Mouse (Mus musculus) brain, embryonic 14.5 days (tissue): Measurements from ENCODE around the gene Gm44973. TPM values are rescaled to one million over a fixed set of nuclear protein-coding genes. Genes with fewer than 3 reads are reported as not detected.

Source experiments
- DNase-seq: peaks from one replicate; pipeline ENCODE4 v3.0.0-alpha.2; 2011; ENCODE audit warnings: low read depth
- CTCF ChIP-seq: fragments of 200-500 bp; IDR thresholded peaks from 2 replicates; pipeline ENCODE4 v1.5.1; 2012; ENCODE audit warnings: inconsistent platforms, mild to moderate bottlenecking, moderate library complexity, borderline replicate concordance; ENCODE audit not compliant: insufficient read depth, insufficient read length; ENCODE audit errors: extremely low read depth
- POLR2A ChIP-seq: fragments of 200-500 bp; IDR thresholded peaks from 2 replicates; pipeline ENCODE4 v1.6.1; 2012; ENCODE audit warnings: mild to moderate bottlenecking, inconsistent platforms, borderline replicate concordance; ENCODE audit not compliant: poor library complexity, insufficient read depth, insufficient read length, severe bottlenecking; ENCODE audit errors: extremely low read depth
- polyA plus RNA-seq: library from polyadenylated mRNA; depleted of rRNA; stranded (reverse); fragments of >200 nt; gene quantifications from 2 replicates; pipeline ENCODE4 v1.2.3, GENCODE M21; 2012; rRNA removed

The Gm44973 gene
- polyA plus RNA-seq, 1 experiment, result not detected

- TF ChIP-seq POLR2A, result peak; percentile 55
- TF ChIP-seq CTCF, result peak; percentile 1; the same call in 1 of the 2 replicates
- peak; percentile 99 for DNase-seq
These were observed 64.9 kb downstream of the Gm44973 start, which contains the start of gene Epn1 for GRCm38 (mm10) chr7:5080010-5080751. Gene Epn1 (plus strand): TSS chr7:5080235.

GRCm38 (mm10) chr7:5080815-5081214 lies 65.5 kb downstream of the Gm44973 start:
- TF ChIP-seq CTCF (no peak), POLR2A (no peak)
- no peak for DNase-seq

- no peak for TF ChIP-seq POLR2A
- no peak for TF ChIP-seq CTCF
- no peak for DNase-seq
These were observed 65.9 kb downstream of the Gm44973 start for GRCm38 (mm10) chr7:5081241-5081640.

GRCm38 (mm10) chr7:5081939-5082338 lies 66.6 kb downstream of the Gm44973 start:
- TF ChIP-seq CTCF, result no peak
- no peak for TF ChIP-seq POLR2A
- DNase-seq, result no peak

Other genes starting within 250 kb of the Gm44973 start
- gene Fam71e2, start 244.2 kb upstream of the Gm44973 start, polyA plus RNA-seq, result not detected in 2 replicates
- 0.16 and 0.38 TPM in 2 replicates for gene Il11, start 232.6 kb upstream of the Gm44973 start, polyA plus RNA-seq
- not detected in 2 replicates for gene Tmem190, start 232.6 kb upstream of the Gm44973 start, polyA plus RNA-seq
- gene Tmem238, start 225.8 kb upstream of the Gm44973 start, polyA plus RNA-seq, result 3.4 and 5.2 TPM in 2 replicates
- 271 and 404 TPM in 2 replicates for gene Rpl28, start 222.6 kb upstream of the Gm44973 start, polyA plus RNA-seq
- gene Ube2s, start 202.9 kb upstream of the Gm44973 start, polyA plus RNA-seq, result 451 and 626 TPM in 2 replicates
- 145 and 170 TPM in 2 replicates for gene Shisa7, start 170.8 kb upstream of the Gm44973 start, polyA plus RNA-seq
- 2.6 and 3.3 TPM in 2 replicates for gene Isoc2b, start 145.2 kb upstream of the Gm44973 start, polyA plus RNA-seq
- 6.7 and 9.0 TPM in 2 replicates for gene Isoc2a, start 138.3 kb upstream of the Gm44973 start, polyA plus RNA-seq
- 0.77 and 1.3 TPM in 2 replicates for gene Gm36210, start 109.0 kb upstream of the Gm44973 start, polyA plus RNA-seq
- 16.7 and 21.7 TPM in 2 replicates for gene Zfp628, start 100.3 kb upstream of the Gm44973 start, polyA plus RNA-seq
- gene Nat14, start 93.5 kb upstream of the Gm44973 start, polyA plus RNA-seq, result 27.3 and 27.9 TPM in 2 replicates
- 2.3 and 3.6 TPM in 2 replicates for gene Ssc5d, start 89.7 kb upstream of the Gm44973 start, polyA plus RNA-seq
- gene Sbk2, start 51.1 kb upstream of the Gm44973 start, polyA plus RNA-seq, result 0.14 TPM in 2 replicates
- gene Sbk3, start 44.3 kb upstream of the Gm44973 start, polyA plus RNA-seq, result 1.1 and 2.0 TPM in 2 replicates
- 168 and 190 TPM in 2 replicates for gene Zfp579, start 19.3 kb upstream of the Gm44973 start, polyA plus RNA-seq
- 11.9 and 18.0 TPM in 2 replicates for gene Zfp524, start 1.1 kb upstream of the Gm44973 start, polyA plus RNA-seq
- gene Fiz1, start 799 bp upstream of the Gm44973 start, polyA plus RNA-seq, result 49.9 and 54.5 TPM in 2 replicates
- 43.5 and 52.4 TPM in 2 replicates for gene Zfp865, start 4.9 kb downstream of the Gm44973 start, polyA plus RNA-seq
- gene Ccdc106, start 5.1 kb downstream of the Gm44973 start, polyA plus RNA-seq, result 41.4 and 47.8 TPM in 2 replicates
- not detected in 2 replicates for gene 4632433K11Rik, start 18.6 kb downstream of the Gm44973 start, polyA plus RNA-seq
- gene Zfp784, start 22.9 kb downstream of the Gm44973 start, polyA plus RNA-seq, result 6.8 and 7.6 TPM in 2 replicates
- gene Zfp580, start 36.0 kb downstream of the Gm44973 start, polyA plus RNA-seq, result 61.4 and 88.7 TPM in 2 replicates
- gene U2af2, start 46.6 kb downstream of the Gm44973 start, polyA plus RNA-seq, result 404 and 431 TPM in 2 replicates
- gene Epn1, start 64.7 kb downstream of the Gm44973 start, polyA plus RNA-seq, result 176 and 216 TPM in 2 replicates
- gene Rfpl4, start 101.5 kb downstream of the Gm44973 start, polyA plus RNA-seq, result not detected in 2 replicates
- gene Rasl2-9, start 110.5 kb downstream of the Gm44973 start, polyA plus RNA-seq, result 0.14 and 0.37 TPM in 2 replicates
- not detected in 2 replicates for gene Vmn1r55, start 134.2 kb downstream of the Gm44973 start, polyA plus RNA-seq
- not detected in 2 replicates for gene Vmn1r56, start 181.3 kb downstream of the Gm44973 start, polyA plus RNA-seq
- not detected in 2 replicates for gene Vmn1r57, start 203.0 kb downstream of the Gm44973 start, polyA plus RNA-seq